Mouse (Mus musculus): Measurements from ENCODE around the gene Vkorc1. TPM values are rescaled to one million over a fixed set of nuclear protein-coding genes. Genes with fewer than 3 reads are reported as not detected.

Vkorc1 gene
- polyA plus RNA-seq, 1 experiment from 2014 or later, result 318 TPM

DNA sequence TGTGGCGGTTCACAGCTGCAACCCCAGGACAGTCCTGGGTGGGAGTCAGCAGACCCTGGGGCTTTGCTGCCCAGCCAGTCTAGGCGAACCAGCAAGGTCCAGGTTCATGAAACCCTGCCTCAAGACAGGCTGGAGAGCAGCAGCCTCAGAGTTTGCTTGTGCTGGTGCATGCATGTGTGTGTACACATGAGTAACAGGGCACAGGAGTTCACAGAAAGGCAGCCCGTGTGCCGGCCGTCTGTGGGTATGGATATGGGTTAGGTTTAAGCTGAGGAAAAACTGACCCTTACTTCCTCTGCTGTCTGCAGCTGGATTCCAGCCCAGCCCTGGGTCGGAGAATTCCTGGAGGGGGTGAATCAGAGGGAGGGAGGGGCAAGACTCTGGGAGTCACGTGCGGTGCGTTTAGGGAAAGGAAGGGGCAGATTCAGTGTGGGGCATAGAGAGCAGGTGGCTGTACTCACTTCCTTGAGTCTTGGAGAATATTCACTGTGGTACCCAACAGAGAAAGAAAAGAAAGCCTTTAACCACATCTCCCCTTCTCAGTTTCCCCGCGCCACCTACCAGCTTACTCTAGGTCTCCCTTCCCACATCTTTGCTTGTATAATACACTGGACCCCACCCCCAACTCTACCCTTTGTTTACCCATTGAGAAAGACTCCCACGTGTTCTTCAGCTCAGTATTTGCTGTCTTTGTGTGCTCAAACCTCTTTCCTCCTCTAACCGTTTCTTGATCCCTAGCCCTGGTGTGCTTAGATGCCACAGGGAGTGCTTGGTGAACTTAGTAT lies 36.1 kb upstream of the Vkorc1 start:
- Histone ChIP-seq H3K27me3 (replicated peaks; ENCODE audit: control insufficient read depth, insufficient read depth, low read length) (peaks cover 18% of the 10 kb centered on the region; the same call in 1 of the 2 replicates), H3K9me3 (ENCODE audit: control insufficient read depth, low read length) (no peaks in the 10 kb centered on the region), H3K27ac (replicated peaks; ENCODE audit: low read depth, low read length) (peak overlapping the region; percentile 36; the same call in 1 of the 2 replicates), H3K4me2 (ENCODE audit: low read depth, low read length) (no peak overlapping the region), H3K4me1 (ENCODE audit: control insufficient read depth, insufficient read depth, low read length) (peaks cover 13% of the 10 kb centered on the region), H3K4me3 (ENCODE audit: low read depth, low read length) (no peak overlapping the region), H3K9ac (ENCODE audit: low read depth, low read length) (no peak overlapping the region), H3K36me3 (ENCODE audit: control insufficient read depth, insufficient read depth, low read length) (peaks cover 3% of the 10 kb centered on the region; the same call in 1 of the 2 replicates)
- DNase-seq (ENCODE audit: low spot score), result peak; percentile 57
- peak; percentile 8; the same call in 1 of the 2 replicates for ATAC-seq (ENCODE audit: low read depth)
- 27% methylated on average over 13 of the region's 13 CpGs for WGBS

GRCm38 (mm10) chr7:127930636-127931035 lies 35.2 kb upstream of the Vkorc1 start:
- Histone ChIP-seq H3K9me3 (ENCODE audit: control insufficient read depth, low read length) (no peaks in the 10 kb centered on the region), H3K27me3 (replicated peaks; ENCODE audit: control insufficient read depth, insufficient read depth, low read length) (peaks cover 18% of the 10 kb centered on the region; the same call in 1 of the 2 replicates), H3K27ac (replicated peaks; ENCODE audit: low read depth, low read length) (no peak overlapping the region), H3K4me1 (ENCODE audit: control insufficient read depth, insufficient read depth, low read length) (peaks cover 7% of the 10 kb centered on the region), H3K4me2 (ENCODE audit: low read depth, low read length) (no peak overlapping the region), H3K9ac (ENCODE audit: low read depth, low read length) (no peak overlapping the region), H3K4me3 (ENCODE audit: low read depth, low read length) (no peak overlapping the region), H3K36me3 (ENCODE audit: control insufficient read depth, insufficient read depth, low read length) (peaks cover 8% of the 10 kb centered on the region; the same call in 1 of the 2 replicates)
- WGBS, result 67% methylated on average over 5 of the region's 5 CpGs
- DNase-seq (ENCODE audit: low spot score) (no peak), ATAC-seq (ENCODE audit: low read depth) (no peak)

DNA sequence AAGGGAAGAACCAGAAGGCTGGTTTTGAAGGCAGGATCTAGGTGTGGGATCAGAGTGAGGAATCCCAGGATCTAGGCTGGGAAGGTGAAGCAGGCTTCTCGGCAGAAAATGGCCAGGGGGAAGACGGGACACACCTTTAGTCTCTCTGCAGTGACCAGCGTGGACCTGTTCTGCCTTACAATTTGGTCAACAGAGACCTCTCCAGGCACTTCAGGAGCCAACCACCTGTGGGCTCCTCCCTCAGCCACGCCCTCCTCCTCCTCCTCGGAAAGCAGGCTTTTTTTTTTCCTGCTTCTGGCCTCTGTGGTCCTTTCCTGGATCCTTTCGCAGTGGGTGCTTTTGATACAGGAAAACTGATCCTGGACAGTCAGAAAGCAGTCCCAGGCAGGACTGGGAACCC lies 34.5 kb upstream of the Vkorc1 start, which contains the start of gene Prss8:
Gene Prss8 (minus strand): TSS at position 182 of the 400 bp plus-strand sequence.
- H3K4me1 ChIP-seq (ENCODE audit: control insufficient read depth, insufficient read depth, low read length), result peaks cover 6% of the 10 kb centered on the region
- peak; percentile 61 for DNase-seq (ENCODE audit: low spot score)
- ATAC-seq (ENCODE audit: low read depth), result no peak
- peak within 1 kb of the TSS; percentile 60 for H3K9ac ChIP-seq (ENCODE audit: low read depth, low read length)
- no peak within 1 kb of the TSS for H3K27ac ChIP-seq (replicated peaks; ENCODE audit: low read depth, low read length)
- peak within 1 kb of the TSS; percentile 36 for H3K4me3 ChIP-seq (ENCODE audit: low read depth, low read length)
- WGBS, result 13% methylated on average over 6 of the region's 6 CpGs
- peaks cover 18% of the 10 kb centered on the region; the same call in 1 of the 2 replicates for H3K27me3 ChIP-seq (replicated peaks; ENCODE audit: control insufficient read depth, insufficient read depth, low read length)
- H3K36me3 ChIP-seq (ENCODE audit: control insufficient read depth, insufficient read depth, low read length), result peaks cover 15% of the 10 kb centered on the region
- peak within 1 kb of the TSS; percentile 48 for H3K4me2 ChIP-seq (ENCODE audit: low read depth, low read length)
- no peaks in the 10 kb centered on the region for H3K9me3 ChIP-seq (ENCODE audit: control insufficient read depth, low read length)

DNA sequence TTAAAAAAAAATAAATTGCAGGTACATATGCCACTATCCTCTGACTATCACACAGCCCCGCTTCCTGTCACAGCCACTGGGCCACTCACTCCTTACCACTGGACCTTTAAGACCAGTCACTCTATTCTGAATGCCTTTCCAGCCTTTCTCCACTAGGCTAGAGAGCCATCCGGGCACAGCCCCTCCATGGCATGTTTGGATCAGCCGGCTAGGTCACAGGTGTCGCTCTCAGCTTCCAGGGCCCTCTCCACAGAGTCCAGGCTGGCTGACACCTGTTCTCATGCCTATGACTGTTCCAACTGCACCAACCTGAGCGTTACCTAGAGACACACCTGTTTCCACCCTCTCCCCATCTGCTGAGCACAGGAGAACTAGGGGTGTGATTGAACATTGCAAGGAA lies 33.2 kb upstream of the Vkorc1 start:
- Histone ChIP-seq H3K4me1 (ENCODE audit: control insufficient read depth, insufficient read depth, low read length) (peaks cover 4% of the 10 kb centered on the region), H3K9ac (ENCODE audit: low read depth, low read length) (peak overlapping the region; percentile 60; the same call in 1 of the 2 replicates), H3K36me3 (ENCODE audit: control insufficient read depth, insufficient read depth, low read length) (peaks cover 28% of the 10 kb centered on the region), H3K4me3 (ENCODE audit: low read depth, low read length) (peak overlapping the region; percentile 36), H3K9me3 (ENCODE audit: control insufficient read depth, low read length) (no peaks in the 10 kb centered on the region), H3K27ac (replicated peaks; ENCODE audit: low read depth, low read length) (no peak overlapping the region), H3K4me2 (ENCODE audit: low read depth, low read length) (peak overlapping the region; percentile 48), H3K27me3 (replicated peaks; ENCODE audit: control insufficient read depth, insufficient read depth, low read length) (peaks cover 18% of the 10 kb centered on the region; the same call in 1 of the 2 replicates)
- ATAC-seq (ENCODE audit: low read depth) (0 out of 2 replicates have a peak, but pooled peaks have one; percentile 0), DNase-seq (ENCODE audit: low spot score) (no peak)
- WGBS, result 64% methylated on average over 5 of the region's 5 CpGs

DNA sequence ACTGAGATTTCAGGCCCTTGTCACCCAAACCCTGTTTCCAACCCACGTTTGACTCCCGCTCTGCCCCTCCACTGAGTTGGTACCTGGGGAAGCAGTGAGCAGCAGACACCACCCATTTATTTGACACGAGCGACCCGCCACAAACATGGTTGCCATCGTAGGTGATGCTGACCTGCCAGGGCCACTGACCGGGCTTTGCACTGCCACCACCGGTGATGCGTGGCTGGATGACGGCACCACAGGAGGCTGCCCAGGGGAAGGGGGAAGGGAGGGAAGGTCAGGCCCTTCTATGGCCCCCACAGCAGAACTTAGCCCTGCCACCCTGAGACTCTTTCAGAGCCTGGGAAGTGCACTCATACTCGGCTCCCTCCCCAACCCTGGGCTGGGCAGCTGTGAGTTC lies 32.3 kb upstream of the Vkorc1 start:
- 92% methylated on average over 8 of the region's 11 CpGs for WGBS
- no peaks in the 10 kb centered on the region for H3K9me3 ChIP-seq (ENCODE audit: control insufficient read depth, low read length)

GRCm38 (mm10) chr7:127926846-127927245 lies 31.4 kb upstream of the Vkorc1 start:
- no peak overlapping the region for H3K4me3 ChIP-seq (ENCODE audit: low read depth, low read length)

More for the DNA sequence above, 32.3 kb upstream of the Vkorc1 start:
- H3K4me2 ChIP-seq (ENCODE audit: low read depth, low read length), result no peak overlapping the region
- peaks cover 36% of the 10 kb centered on the region for H3K36me3 ChIP-seq (ENCODE audit: control insufficient read depth, insufficient read depth, low read length)
- no peak overlapping the region for H3K9ac ChIP-seq (ENCODE audit: low read depth, low read length)
- ATAC-seq (ENCODE audit: low read depth) (no peak), DNase-seq (ENCODE audit: low spot score) (no peak)
- no peak overlapping the region for H3K4me3 ChIP-seq (ENCODE audit: low read depth, low read length)
- no peak overlapping the region for H3K27ac ChIP-seq (replicated peaks; ENCODE audit: low read depth, low read length)
- peaks cover 4% of the 10 kb centered on the region for H3K4me1 ChIP-seq (ENCODE audit: control insufficient read depth, insufficient read depth, low read length)
- peaks cover 18% of the 10 kb centered on the region; the same call in 1 of the 2 replicates for H3K27me3 ChIP-seq (replicated peaks; ENCODE audit: control insufficient read depth, insufficient read depth, low read length)

GRCm38 (mm10) chr7:127926066-127926465 lies 30.6 kb upstream of the Vkorc1 start:
- ATAC-seq (ENCODE audit: low read depth), result no peak
- peaks cover 52% of the 10 kb centered on the region for H3K36me3 ChIP-seq (ENCODE audit: control insufficient read depth, insufficient read depth, low read length)
- no peak overlapping the region; the same call in 1 of the 2 replicates for H3K4me2 ChIP-seq (ENCODE audit: low read depth, low read length)
- no peaks in the 10 kb centered on the region for H3K4me1 ChIP-seq (ENCODE audit: control insufficient read depth, insufficient read depth, low read length)
- DNase-seq (ENCODE audit: low spot score), result no peak
- H3K9ac ChIP-seq (ENCODE audit: low read depth, low read length), result no peak overlapping the region
- H3K27ac ChIP-seq (replicated peaks; ENCODE audit: low read depth, low read length), result peak overlapping the region; percentile 72
- no peaks in the 10 kb centered on the region for H3K9me3 ChIP-seq (ENCODE audit: control insufficient read depth, low read length)
- peaks cover 18% of the 10 kb centered on the region; the same call in 1 of the 2 replicates for H3K27me3 ChIP-seq (replicated peaks; ENCODE audit: control insufficient read depth, insufficient read depth, low read length)
- 80% methylated on average over 8 of the region's 8 CpGs for WGBS
- no peak overlapping the region for H3K4me3 ChIP-seq (ENCODE audit: low read depth, low read length)

More at GRCm38 (mm10) chr7:127926846-127927245, 31.4 kb upstream of the Vkorc1 start:
- no peak overlapping the region for H3K9ac ChIP-seq (ENCODE audit: low read depth, low read length)
- peaks cover 18% of the 10 kb centered on the region; the same call in 1 of the 2 replicates for H3K27me3 ChIP-seq (replicated peaks; ENCODE audit: control insufficient read depth, insufficient read depth, low read length)
- H3K4me2 ChIP-seq (ENCODE audit: low read depth, low read length), result no peak overlapping the region
- H3K9me3 ChIP-seq (ENCODE audit: control insufficient read depth, low read length), result no peaks in the 10 kb centered on the region
- H3K27ac ChIP-seq (replicated peaks; ENCODE audit: low read depth, low read length), result no peak overlapping the region
- DNase-seq (ENCODE audit: low spot score) (no peak), ATAC-seq (ENCODE audit: low read depth) (no peak)
- peaks cover 44% of the 10 kb centered on the region for H3K36me3 ChIP-seq (ENCODE audit: control insufficient read depth, insufficient read depth, low read length)
- H3K4me1 ChIP-seq (ENCODE audit: control insufficient read depth, insufficient read depth, low read length), result peaks cover 4% of the 10 kb centered on the region
- 86% methylated on average over 11 of the region's 11 CpGs for WGBS

GRCm38 (mm10) chr7:127925252-127925651 lies 29.8 kb upstream of the Vkorc1 start:
- Histone ChIP-seq H3K4me1 (ENCODE audit: control insufficient read depth, insufficient read depth, low read length) (no peaks in the 10 kb centered on the region), H3K9ac (ENCODE audit: low read depth, low read length) (no peak overlapping the region), H3K4me3 (ENCODE audit: low read depth, low read length) (no peak overlapping the region), H3K27ac (replicated peaks; ENCODE audit: low read depth, low read length) (peak overlapping the region; percentile 72), H3K9me3 (ENCODE audit: control insufficient read depth, low read length) (no peaks in the 10 kb centered on the region), H3K27me3 (replicated peaks; ENCODE audit: control insufficient read depth, insufficient read depth, low read length) (peaks cover 17% of the 10 kb centered on the region; the same call in 1 of the 2 replicates), H3K36me3 (ENCODE audit: control insufficient read depth, insufficient read depth, low read length) (peaks cover 60% of the 10 kb centered on the region), H3K4me2 (ENCODE audit: low read depth, low read length) (no peak overlapping the region)
- WGBS, result 69% methylated on average over 5 of the region's 5 CpGs
- ATAC-seq (ENCODE audit: low read depth) (peak; percentile 81), DNase-seq (ENCODE audit: low spot score) (peak; percentile 88)
